Mouse (Mus musculus) megakaryocyte, embryonic 14.5 days (primary cell): ENCODE results near the gene Pus7.

Experiments used
- FLI1 ChIP-seq: IDR thresholded peaks from 2 replicates; pipeline ENCODE4 v1.6.1; 2012; ENCODE audit warnings: low read length, inconsistent platforms, mixed read lengths
- GATA1 ChIP-seq: IDR thresholded peaks from 3 replicates; pipeline ENCODE4 v1.6.1; 2012; ENCODE audit warnings: mixed read lengths, low read length, inconsistent platforms, borderline replicate concordance

- TF ChIP-seq GATA1 (no peak), FLI1 (no peak)
These were observed 3.0 kb downstream of the Pus7 start for GRCm38 (mm10) chr5:23780516-23780915.
